Mouse (Mus musculus) cerebellum, adult 2 months (tissue): Measurements from ENCODE around the gene Acbd4.

Experiments
- CTCF ChIP-seq: fragments of 200-500 bp; IDR thresholded peaks from 2 replicates; pipeline ENCODE4 v1.5.1; 2011; ENCODE audit warnings: low read depth, mild to moderate bottlenecking, control low read depth, low read length, moderate library complexity, borderline replicate concordance; ENCODE audit not compliant: insufficient read depth
- POLR2A ChIP-seq: fragments of 200-500 bp; IDR thresholded peaks from 2 replicates; pipeline ENCODE4 v1.6.1; 2011; ENCODE audit warnings: low read length, control low read depth, borderline replicate concordance; ENCODE audit not compliant: insufficient read depth

GRCm38 (mm10) chr11:103095107-103095670 lies 6.3 kb upstream of the Acbd4 start:
- TF ChIP-seq CTCF (no peak), POLR2A (no peak)
